Mouse (Mus musculus): Measurements from ENCODE around the gene Rhobtb1.
A peak's percentile ranks its signal among the peaks of the same experiment; 100 is the strongest.

Gene Rhobtb1

GRCm38 (mm10) chr10:69151045-69151444 is at the start of gene Rhobtb1:
Rhobtb1 (plus strand) TSS chr10:69151434.
- DNase-seq = no peak

- DNase-seq = peak; percentile 35
Observed at GRCm38 (mm10) chr10:69101988-69102387, 49.2 kb upstream of the Rhobtb1 start.

GRCm38 (mm10) chr10:69104143-69104882 is 46.9 kb upstream of the Rhobtb1 start:
- DNase-seq = no peak

GRCm38 (mm10) chr10:69104883-69105225 is 46.4 kb upstream of the Rhobtb1 start:
- DNase-seq = no peak

- DNase-seq = no peak
Observed at GRCm38 (mm10) chr10:69106796-69107195, 44.4 kb upstream of the Rhobtb1 start.

GRCm38 (mm10) chr10:69107253-69107652 is 44.0 kb upstream of the Rhobtb1 start:
- no peak for DNase-seq

- no peak for DNase-seq
Observed at GRCm38 (mm10) chr10:69114384-69114783, 36.9 kb upstream of the Rhobtb1 start.

- DNase-seq = no peak
Observed at GRCm38 (mm10) chr10:69117996-69118395, 33.2 kb upstream of the Rhobtb1 start.

- no peak for DNase-seq
Observed at GRCm38 (mm10) chr10:69118893-69119292, 32.3 kb upstream of the Rhobtb1 start.

- no peak for DNase-seq
Observed at GRCm38 (mm10) chr10:69119456-69119855, 31.8 kb upstream of the Rhobtb1 start.

- no peak for DNase-seq
Observed at GRCm38 (mm10) chr10:69126546-69126945, 24.7 kb upstream of the Rhobtb1 start.

GRCm38 (mm10) chr10:69128531-69128930 is 22.7 kb upstream of the Rhobtb1 start:
- DNase-seq = no peak

- DNase-seq = no peak
Observed at GRCm38 (mm10) chr10:69130613-69131012, 20.6 kb upstream of the Rhobtb1 start.

- no peak for DNase-seq
Observed at GRCm38 (mm10) chr10:69134356-69134755, 16.9 kb upstream of the Rhobtb1 start.

GRCm38 (mm10) chr10:69136241-69136828 is 14.9 kb upstream of the Rhobtb1 start:
- no peak for DNase-seq

- DNase-seq = no peak
Observed at GRCm38 (mm10) chr10:69149252-69149651, 2.0 kb upstream of the Rhobtb1 start.

- no peak for DNase-seq
Observed at GRCm38 (mm10) chr10:69152971-69153370, 1.7 kb downstream of the Rhobtb1 start.

GRCm38 (mm10) chr10:69155428-69156175 is 4.4 kb downstream of the Rhobtb1 start:
- DNase-seq = no peak

- DNase-seq = no peak
Observed at GRCm38 (mm10) chr10:69156462-69156861, 5.2 kb downstream of the Rhobtb1 start.

- DNase-seq = no peak
Observed at GRCm38 (mm10) chr10:69157471-69157870, 6.2 kb downstream of the Rhobtb1 start.

GRCm38 (mm10) chr10:69160877-69161276 is 9.6 kb downstream of the Rhobtb1 start:
- DNase-seq = no peak

- no peak for DNase-seq
Observed at GRCm38 (mm10) chr10:69161503-69161902, 10.3 kb downstream of the Rhobtb1 start.

- DNase-seq = no peak
Observed at GRCm38 (mm10) chr10:69162577-69162976, 11.3 kb downstream of the Rhobtb1 start.

- DNase-seq = no peak
Observed at GRCm38 (mm10) chr10:69163216-69163615, 12.0 kb downstream of the Rhobtb1 start.
